Mouse (Mus musculus): Measurements from ENCODE around the gene Psap. TPM values are rescaled to one million over a fixed set of nuclear protein-coding genes. Genes with fewer than 3 reads are reported as not detected.
"Not testable (repeated sequence)": the region's sequence is repeated elsewhere in the genome, so short reads cannot be mapped to it uniquely, and the experiment has no call there.

The Psap gene
- 145 and 166 TPM in 2 replicates for polyA plus RNA-seq (2015; fragmentation: Nextera tagmentation; extraction: Ambion mirVana)

GRCm38 (mm10) chr10:60277207-60278005 lies at the start of gene Psap:
Psap (plus strand) TSS chr10:60277627.
- H3K27ac ChIP-seq (ENCODE audit: low read length): peak within 1 kb of the TSS; percentile 85
- 0 out of 2 replicates have a peak, but pooled peaks cover 3% of the 10 kb centered on the region for H3K36me3 ChIP-seq (ENCODE audit: insufficient read depth, low read length)
- H3K9me3 ChIP-seq (ENCODE audit: low read length): no peaks in the 10 kb centered on the region
- H3K4me3 ChIP-seq (ENCODE audit: low read length): peak within 1 kb of the TSS; percentile 89
- 2% methylated on average over 49 of the region's 54 CpGs for WGBS
- peak within 1 kb of the TSS; percentile 86 for H3K4me2 ChIP-seq (replicated peaks; ENCODE audit: low read depth, low read length)
- peak; percentile 91 for ATAC-seq (ENCODE audit: low FRiP score, low TSS enrichment)
- H3K4me1 ChIP-seq (ENCODE audit: insufficient read depth, low read length): peaks cover 32% of the 10 kb centered on the region
- no peaks in the 10 kb centered on the region for H3K27me3 ChIP-seq (ENCODE audit: insufficient read depth, low read length)
- H3K9ac ChIP-seq (replicated peaks; ENCODE audit: low read length): peak within 1 kb of the TSS; percentile 96

- H3K4me1 ChIP-seq (ENCODE audit: insufficient read depth, low read length): no peaks in the 10 kb centered on the region
- WGBS: 64% methylated on average over 4 of the region's 4 CpGs
- no peak overlapping the region for H3K9ac ChIP-seq (replicated peaks; ENCODE audit: low read length)
- no peak overlapping the region for H3K4me3 ChIP-seq (ENCODE audit: low read length)
- H3K27me3 ChIP-seq (ENCODE audit: insufficient read depth, low read length): no peaks in the 10 kb centered on the region
- no peaks in the 10 kb centered on the region for H3K9me3 ChIP-seq (ENCODE audit: low read length)
- H3K36me3 ChIP-seq (ENCODE audit: insufficient read depth, low read length): no peaks in the 10 kb centered on the region
- ATAC-seq (ENCODE audit: low FRiP score, low TSS enrichment): no peak
- no peak overlapping the region for H3K4me2 ChIP-seq (replicated peaks; ENCODE audit: low read depth, low read length)
- peak overlapping the region; percentile 19 for H3K27ac ChIP-seq (ENCODE audit: low read length)
These were observed 49.8 kb upstream of the Psap start for GRCm38 (mm10) chr10:60227666-60228065.

GRCm38 (mm10) chr10:60229113-60229512 lies 48.3 kb upstream of the Psap start:
- H3K4me1 ChIP-seq (ENCODE audit: insufficient read depth, low read length): no peaks in the 10 kb centered on the region
- H3K9ac ChIP-seq (replicated peaks; ENCODE audit: low read length): no peak overlapping the region
- H3K27ac ChIP-seq (ENCODE audit: low read length): 0 out of 2 replicates have a peak overlapping the region, but pooled peaks have one; percentile 19
- no peaks in the 10 kb centered on the region for H3K36me3 ChIP-seq (ENCODE audit: insufficient read depth, low read length)
- H3K9me3 ChIP-seq (ENCODE audit: low read length): no peaks in the 10 kb centered on the region
- no peaks in the 10 kb centered on the region for H3K27me3 ChIP-seq (ENCODE audit: insufficient read depth, low read length)
- no peak overlapping the region for H3K4me2 ChIP-seq (replicated peaks; ENCODE audit: low read depth, low read length)
- WGBS: 83% methylated on average over 6 of the region's 6 CpGs
- no peak for ATAC-seq (ENCODE audit: low FRiP score, low TSS enrichment)
- no peak overlapping the region for H3K4me3 ChIP-seq (ENCODE audit: low read length)

- H3K9me3 ChIP-seq (ENCODE audit: low read length): no peaks in the 10 kb centered on the region
- no peak for ATAC-seq (ENCODE audit: low FRiP score, low TSS enrichment)
- H3K4me2 ChIP-seq (replicated peaks; ENCODE audit: low read depth, low read length): no peak overlapping the region
- no peak overlapping the region for H3K27ac ChIP-seq (ENCODE audit: low read length)
- H3K9ac ChIP-seq (replicated peaks; ENCODE audit: low read length): no peak overlapping the region
- WGBS: 75% methylated on average over 6 of the region's 6 CpGs
- no peak overlapping the region for H3K4me3 ChIP-seq (ENCODE audit: low read length)
- no peaks in the 10 kb centered on the region for H3K36me3 ChIP-seq (ENCODE audit: insufficient read depth, low read length)
- H3K4me1 ChIP-seq (ENCODE audit: insufficient read depth, low read length): no peaks in the 10 kb centered on the region
- H3K27me3 ChIP-seq (ENCODE audit: insufficient read depth, low read length): no peaks in the 10 kb centered on the region
These were observed 46.9 kb upstream of the Psap start for GRCm38 (mm10) chr10:60230321-60231088.

GRCm38 (mm10) chr10:60234006-60234405 lies 43.4 kb upstream of the Psap start:
- Histone ChIP-seq H3K4me1 (ENCODE audit: insufficient read depth, low read length) (no peaks in the 10 kb centered on the region), H3K27ac (ENCODE audit: low read length) (no peak overlapping the region), H3K27me3 (ENCODE audit: insufficient read depth, low read length) (no peaks in the 10 kb centered on the region), H3K4me2 (replicated peaks; ENCODE audit: low read depth, low read length) (no peak overlapping the region), H3K36me3 (ENCODE audit: insufficient read depth, low read length) (no peaks in the 10 kb centered on the region), H3K9me3 (ENCODE audit: low read length) (no peaks in the 10 kb centered on the region), H3K9ac (replicated peaks; ENCODE audit: low read length) (no peak overlapping the region), H3K4me3 (ENCODE audit: low read length) (no peak overlapping the region)
- 76% methylated on average over 9 of the region's 9 CpGs for WGBS
- ATAC-seq (ENCODE audit: low FRiP score, low TSS enrichment): no peak

- ATAC-seq (ENCODE audit: low FRiP score, low TSS enrichment); H3K4me2 ChIP-seq (replicated peaks; ENCODE audit: low read depth, low read length); H3K27ac ChIP-seq (ENCODE audit: low read length); H3K9me3 ChIP-seq (ENCODE audit: low read length); H3K36me3 ChIP-seq (ENCODE audit: insufficient read depth, low read length); H3K4me3 ChIP-seq (ENCODE audit: low read length); H3K27me3 ChIP-seq (ENCODE audit: insufficient read depth, low read length); H3K4me1 ChIP-seq (ENCODE audit: insufficient read depth, low read length); H3K9ac ChIP-seq (replicated peaks; ENCODE audit: low read length): not testable (repeated sequence)
- WGBS: 94% methylated on average over 6 of the region's 6 CpGs
These were observed 41.6 kb upstream of the Psap start for GRCm38 (mm10) chr10:60235876-60236275.

GRCm38 (mm10) chr10:60237475-60238154 lies 39.8 kb upstream of the Psap start:
- Histone ChIP-seq H3K9me3 (ENCODE audit: low read length) (0 out of 2 replicates have a peak, but pooled peaks cover 4% of the 10 kb centered on the region), H3K4me3 (ENCODE audit: low read length) (no peak overlapping the region), H3K27ac (ENCODE audit: low read length) (no peak overlapping the region), H3K36me3 (ENCODE audit: insufficient read depth, low read length) (no peaks in the 10 kb centered on the region), H3K27me3 (ENCODE audit: insufficient read depth, low read length) (no peaks in the 10 kb centered on the region), H3K9ac (replicated peaks; ENCODE audit: low read length) (no peak overlapping the region), H3K4me2 (replicated peaks; ENCODE audit: low read depth, low read length) (no peak overlapping the region), H3K4me1 (ENCODE audit: insufficient read depth, low read length) (no peaks in the 10 kb centered on the region)
- WGBS: 64% methylated on average over 10 of the region's 10 CpGs
- no peak for ATAC-seq (ENCODE audit: low FRiP score, low TSS enrichment)

GRCm38 (mm10) chr10:60240416-60240815 lies 37.0 kb upstream of the Psap start:
- Histone ChIP-seq H3K4me1 (ENCODE audit: insufficient read depth, low read length) (no peaks in the 10 kb centered on the region), H3K4me2 (replicated peaks; ENCODE audit: low read depth, low read length) (no peak overlapping the region), H3K36me3 (ENCODE audit: insufficient read depth, low read length) (no peaks in the 10 kb centered on the region), H3K27me3 (ENCODE audit: insufficient read depth, low read length) (no peaks in the 10 kb centered on the region), H3K9me3 (ENCODE audit: low read length) (0 out of 2 replicates have a peak, but pooled peaks cover 4% of the 10 kb centered on the region), H3K9ac (replicated peaks; ENCODE audit: low read length) (no peak overlapping the region), H3K4me3 (ENCODE audit: low read length) (no peak overlapping the region), H3K27ac (ENCODE audit: low read length) (no peak overlapping the region)
- 80% methylated on average over 6 of the region's 6 CpGs for WGBS
- no peak for ATAC-seq (ENCODE audit: low FRiP score, low TSS enrichment)

- Histone ChIP-seq H3K27ac (ENCODE audit: low read length) (no peak overlapping the region), H3K9ac (replicated peaks; ENCODE audit: low read length) (no peak overlapping the region), H3K27me3 (ENCODE audit: insufficient read depth, low read length) (no peaks in the 10 kb centered on the region), H3K9me3 (ENCODE audit: low read length) (0 out of 2 replicates have a peak, but pooled peaks cover 4% of the 10 kb centered on the region), H3K4me1 (ENCODE audit: insufficient read depth, low read length) (0 out of 2 replicates have a peak, but pooled peaks cover 5% of the 10 kb centered on the region), H3K4me2 (replicated peaks; ENCODE audit: low read depth, low read length) (no peak overlapping the region), H3K4me3 (ENCODE audit: low read length) (no peak overlapping the region), H3K36me3 (ENCODE audit: insufficient read depth, low read length) (no peaks in the 10 kb centered on the region)
- ATAC-seq (ENCODE audit: low FRiP score, low TSS enrichment): no peak
- 90% methylated on average over 5 of the region's 5 CpGs for WGBS
These were observed 33.5 kb upstream of the Psap start for GRCm38 (mm10) chr10:60243941-60244340.
